Mouse (Mus musculus): ENCODE measurements around the gene Rnf220. TPM values are rescaled to one million over a fixed set of nuclear protein-coding genes. Genes with fewer than 3 reads are reported as not detected.

Gene Rnf220
- total and polyA plus RNA-seq, 3 experiments, result 64.4 to 117 (median 86.8) TPM

GRCm38 (mm10) chr4:117352957-117353356 lies 143.9 kb downstream of the Rnf220 start:
- Histone ChIP-seq H3K9me3 (replicated peaks; ENCODE audit: low read length) (no peaks in the 10 kb centered on the region), H3K4me1 (ENCODE audit: control insufficient read depth in 1 of 2, insufficient read depth in 2 of 2) (peaks cover 8 to 54% of the 10 kb centered on the region in 2 experiments), H3K27me3 (replicated peaks) (no peaks in the 10 kb centered on the region), H3K4me2 (ENCODE audit: insufficient read depth, low read depth, poor library complexity, severe bottlenecking) (no peak overlapping the region), H3K79me2 (replicated peaks; ENCODE audit: control insufficient read depth, extremely low read depth, insufficient read depth, poor library complexity, severe bottlenecking) (no peaks in the 10 kb centered on the region), H3K4me3 (replicated peaks in 1 of 3; ENCODE audit: low read depth in 2 of 3, low read length in 2 of 3, poor library complexity in 1 of 3) (no peak overlapping the region), H3K9ac (ENCODE audit: insufficient read depth, low read depth) (no peak overlapping the region), H3K27ac (ENCODE audit: insufficient read depth, low read depth) (no peak overlapping the region), H3K36me3 (replicated peaks in 1 of 2; ENCODE audit: control insufficient read depth in 1 of 2, insufficient read depth in 1 of 2, low read length in 1 of 2) (no peaks in the 10 kb centered on the region)
- no peak for DNase-seq (ENCODE audit: extremely low read depth)
- dilution Hi-C loops (cut with MboI; ENCODE audit: extremely low pct_ligation_motif_present, extremely low pct_unique_long_range_greater_than_20kb, low sequenced_read_pairs) (no loop called here), in situ Hi-C loops (cut with MboI; ENCODE audit: low pct_ligation_motif_present, low pct_unique_long_range_greater_than_20kb, low sequenced_read_pairs) (no loop called here)
- TF ChIP-seq RAD21 (IDR thresholded peaks at IDR 0.05; ENCODE audit: low read depth, low read length) (no peak), SMC3 (IDR thresholded peaks at IDR 0.05; ENCODE audit: low read depth, low read length) (no peak), HCFC1 (IDR thresholded peaks at IDR 0.05; ENCODE audit: low read depth, low read length) (no peak), MYC (IDR thresholded peaks at IDR 0.05; ENCODE audit: low read depth, low read length) (no peak), ELF1 (IDR thresholded peaks at IDR 0.05; ENCODE audit: low read depth, low read length) (no peak), CHD2 (IDR thresholded peaks at IDR 0.05; ENCODE audit: low read length) (no peak), EP300 (IDR thresholded peaks at IDR 0.05; ENCODE audit: low read length) (no peak), KAT2A (IDR thresholded peaks at IDR 0.05; ENCODE audit: insufficient replicate concordance, low read length) (no peak), ZNF384 (IDR thresholded peaks at IDR 0.05; ENCODE audit: low read depth, low read length) (no peak), GABPA (IDR thresholded peaks at IDR 0.05; ENCODE audit: insufficient replicate concordance, low read depth, low read length) (no peak), POLR2AphosphoS2 (IDR thresholded peaks at IDR 0.05; ENCODE audit: low read depth, low read length) (no peak), IRF4 (IDR thresholded peaks at IDR 0.05; ENCODE audit: low read depth, low read length) (no peak), ZKSCAN1 (IDR thresholded peaks at IDR 0.05; ENCODE audit: borderline replicate concordance, low read depth, low read length) (no peak), USF1 (IDR thresholded peaks at IDR 0.05; ENCODE audit: low read depth, low read length) (no peak), MAZ (IDR thresholded peaks at IDR 0.05; ENCODE audit: low read depth, low read length) (no peak)

GRCm38 (mm10) chr4:117352071-117352470 lies 144.8 kb downstream of the Rnf220 start:
- no peaks in the 10 kb centered on the region for H3K27me3 ChIP-seq (replicated peaks)
- H3K9ac ChIP-seq (ENCODE audit: insufficient read depth, low read depth), result no peak overlapping the region
- in situ Hi-C loops (cut with MboI; ENCODE audit: low pct_ligation_motif_present, low pct_unique_long_range_greater_than_20kb, low sequenced_read_pairs) (no loop called here), dilution Hi-C loops (cut with MboI; ENCODE audit: extremely low pct_ligation_motif_present, extremely low pct_unique_long_range_greater_than_20kb, low sequenced_read_pairs) (no loop called here)
- TF ChIP-seq IRF4 (IDR thresholded peaks at IDR 0.05; ENCODE audit: low read depth, low read length) (no peak), USF1 (IDR thresholded peaks at IDR 0.05; ENCODE audit: low read depth, low read length) (no peak)
- H3K4me3 ChIP-seq (replicated peaks in 1 of 3; ENCODE audit: low read depth in 2 of 3, low read length in 2 of 3, poor library complexity in 1 of 3), result no peak overlapping the region
- no peaks in the 10 kb centered on the region for H3K36me3 ChIP-seq (replicated peaks in 1 of 2; ENCODE audit: control insufficient read depth in 1 of 2, insufficient read depth in 1 of 2, low read length in 1 of 2)
- H3K4me1 ChIP-seq (ENCODE audit: control insufficient read depth in 1 of 2, insufficient read depth in 2 of 2), result peaks cover 8 to 45% of the 10 kb centered on the region in 2 experiments
- no peak overlapping the region for H3K27ac ChIP-seq (ENCODE audit: insufficient read depth, low read depth)
- no peak overlapping the region for H3K4me2 ChIP-seq (ENCODE audit: insufficient read depth, low read depth, poor library complexity, severe bottlenecking)
- DNase-seq (ENCODE audit: extremely low read depth), result no peak
- no peaks in the 10 kb centered on the region for H3K9me3 ChIP-seq (replicated peaks; ENCODE audit: low read length)
- H3K79me2 ChIP-seq (replicated peaks; ENCODE audit: control insufficient read depth, extremely low read depth, insufficient read depth, poor library complexity, severe bottlenecking), result no peaks in the 10 kb centered on the region

Measured in CH12.LX (cell line).